Mouse (Mus musculus) naive thymus-derived CD4-positive, alpha-beta T cell, adult 5 months (primary cell): ENCODE results near the gene Rhbdf2. TPM values are rescaled to one million over a fixed set of nuclear protein-coding genes. Genes with fewer than 3 reads are reported as not detected.

Source experiments
- polyA plus RNA-seq: library from polyadenylated mRNA; unstranded; fragments of 100-300 nt; shearing (Covaris generic); gene quantifications from one replicate; pipeline ENCODE4 v1.2.1, GENCODE M21; 2017

Rhbdf2 gene
- polyA plus RNA-seq: 15.5 TPM

DNA sequence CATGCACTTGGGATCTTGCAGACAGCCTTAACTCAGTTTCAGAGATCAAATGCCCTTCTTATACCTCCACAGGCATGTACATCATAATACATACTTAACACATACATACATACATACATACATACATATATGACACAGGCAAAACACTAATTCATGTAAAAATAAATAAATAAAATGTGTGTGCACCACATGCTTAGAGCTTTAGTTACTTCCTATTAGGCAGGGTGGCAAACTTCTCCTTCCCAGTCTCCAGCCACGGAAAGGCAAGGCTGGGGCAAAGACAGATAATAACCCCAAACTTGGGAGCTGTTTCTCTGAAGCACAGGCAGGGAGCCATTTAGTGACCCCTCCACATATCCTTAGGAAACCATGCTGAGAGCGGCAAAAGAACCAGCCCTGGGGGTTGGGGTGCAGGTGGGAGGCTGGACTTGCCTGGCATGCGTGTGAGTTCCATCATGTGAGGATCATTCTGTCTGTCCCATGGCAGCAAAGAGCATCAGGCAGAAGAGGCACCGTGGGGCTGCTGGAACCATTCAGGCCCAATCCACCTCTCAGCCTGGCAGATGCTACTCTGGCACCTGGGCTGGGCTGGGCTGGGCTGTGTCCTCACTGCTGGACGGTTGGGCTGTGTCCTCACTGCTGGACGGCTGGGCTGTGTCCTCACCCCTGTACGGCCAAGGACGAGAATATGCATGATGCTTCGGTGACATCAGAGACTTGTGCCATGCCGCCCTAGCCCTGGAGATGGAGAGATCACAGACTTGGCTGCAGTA is at the start of gene Rhbdf2:
TSS of gene Rhbdf2 (minus strand) at position 721 of the 773 bp plus-strand sequence.

GRCm38 (mm10) chr11:116654255-116654821 is 27.5 kb upstream of the Rhbdf2 start, which contains the start of gene Cygb:
Gene Cygb (minus strand): TSS chr11:116654313.

DNA sequence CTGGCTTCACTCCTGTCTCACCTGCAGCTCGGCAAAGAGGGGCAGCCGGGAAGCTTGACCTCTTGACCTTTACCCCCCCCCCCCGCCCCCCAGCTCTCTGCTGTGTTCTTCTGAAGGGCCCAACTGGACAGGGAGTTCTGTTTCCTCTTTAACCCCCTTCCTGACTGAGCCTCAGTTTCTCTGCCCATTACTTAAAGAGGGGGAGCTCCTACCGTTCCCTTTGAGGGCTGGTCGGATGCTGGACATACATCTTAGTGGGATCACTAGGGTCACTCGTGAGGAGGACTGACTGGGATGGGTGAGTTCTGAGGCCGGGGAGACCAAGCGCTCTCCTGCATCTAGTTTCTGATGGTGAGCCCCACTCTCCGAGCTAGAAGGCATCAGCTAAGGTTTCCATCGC is 26.4 kb upstream of the Rhbdf2 start, which contains the start of gene Prcd:
TSS of gene Prcd (plus strand) at position 301 of the 400 bp plus-strand sequence.

DNA sequence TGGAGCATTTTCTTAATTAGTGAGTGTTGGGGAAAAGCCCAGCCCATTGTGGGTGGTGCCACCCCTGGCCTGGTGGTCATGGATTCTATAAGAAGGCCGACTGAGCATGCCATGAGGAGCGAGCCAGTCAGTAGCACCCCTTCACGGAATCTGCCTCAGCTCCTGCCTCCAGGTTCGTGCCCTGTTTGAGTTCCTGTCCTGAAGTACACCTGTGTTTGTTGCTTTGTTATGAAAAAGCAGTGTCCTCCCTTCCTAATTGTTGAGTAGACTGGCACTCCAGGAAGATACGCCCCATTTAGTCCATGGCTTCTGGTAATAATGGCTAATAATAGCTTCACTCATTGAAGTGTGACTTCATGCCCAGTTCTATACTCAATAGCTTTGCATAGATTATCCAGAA is 40.5 kb downstream of the Rhbdf2 start, which contains the start of gene Aanat:
TSS of gene Aanat (plus strand) at position 123 of the 400 bp plus-strand sequence.

DNA sequence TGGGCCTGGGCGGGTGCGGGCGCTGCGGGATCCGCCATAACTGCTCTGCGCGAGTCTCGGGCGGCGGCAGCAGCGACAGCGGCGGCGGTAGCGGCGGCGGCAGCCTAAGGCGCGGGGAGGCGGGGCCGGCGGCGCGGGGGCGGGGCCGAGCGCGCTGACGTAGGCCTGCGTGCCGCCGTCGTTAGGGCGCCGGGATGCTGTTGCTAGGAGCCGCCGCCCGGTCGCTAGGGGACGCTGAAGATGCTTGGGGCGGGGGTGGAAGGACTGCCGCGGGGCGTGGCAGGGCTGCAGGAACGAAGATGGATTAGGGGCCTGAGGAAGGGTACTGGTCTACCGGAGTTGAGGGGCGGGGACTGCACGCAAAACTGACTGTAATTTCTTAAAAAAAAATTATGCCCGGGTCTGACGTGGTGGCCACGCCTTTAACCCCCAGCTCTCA is 45.4 kb downstream of the Rhbdf2 start, which contains the start of gene Ube2o:
TSS of gene Ube2o (minus strand) at position 72 of the 439 bp plus-strand sequence.

Other genes with a start within 250 kb of the Rhbdf2 start
- gene Rnf157, start 214.0 kb downstream of the Rhbdf2 start, polyA plus RNA-seq: 13.5 TPM
- 233 TPM for gene Ubald2, start 192.9 kb downstream of the Rhbdf2 start, polyA plus RNA-seq
- gene Qrich2, start 160.8 kb downstream of the Rhbdf2 start, polyA plus RNA-seq: not detected
- 135 TPM for gene Prpsap1, start 132.8 kb downstream of the Rhbdf2 start, polyA plus RNA-seq
- gene Sphk1, start 96.1 kb downstream of the Rhbdf2 start, polyA plus RNA-seq: 0.20 TPM
- 17.9 TPM for gene Ube2o, start 45.6 kb downstream of the Rhbdf2 start, polyA plus RNA-seq
- gene Aanat, start 40.6 kb downstream of the Rhbdf2 start, polyA plus RNA-seq: not detected
- gene Prcd, start 26.5 kb upstream of the Rhbdf2 start, polyA plus RNA-seq: not detected
- not detected for gene Cygb, start 27.3 kb upstream of the Rhbdf2 start, polyA plus RNA-seq
- not detected for gene St6galnac1, start 148.5 kb upstream of the Rhbdf2 start, polyA plus RNA-seq
- gene Mxra7, start 201.0 kb upstream of the Rhbdf2 start, polyA plus RNA-seq: not detected
- gene Mettl23, start 216.3 kb upstream of the Rhbdf2 start, polyA plus RNA-seq: 154 TPM
- gene Jmjd6, start 216.4 kb upstream of the Rhbdf2 start, polyA plus RNA-seq: 111 TPM
- gene Mfsd11, start 225.4 kb upstream of the Rhbdf2 start, polyA plus RNA-seq: 15.4 TPM
- gene Srsf2, start 226.1 kb upstream of the Rhbdf2 start, polyA plus RNA-seq: 412 TPM